Mouse (Mus musculus) heart, embryonic 11.5 days (tissue): ENCODE measurements at regions not wholly inside any gene's neighbourhood (a gene's known extent, or its start where the extent isn't known, plus 50 kb on each side); places are given as distances from the start of the nearest gene placed in this dataset.

ENCODE experiments used
- ATAC-seq: fragments of 200-750 bp; cut with Nextera tagmentation; replicated peaks from 2 replicates; pipeline ENCODE4 v1.8.0; 2017; ENCODE audit warnings: moderate library complexity; ENCODE audit not compliant: insufficient number of reproducible peaks, low FRiP score, low TSS enrichment
- H3K27ac ChIP-seq: fragments of 300-500 bp; sonication (generic); 2 replicates; pipeline ENCODE4 v1.5.1; 2014; ENCODE audit warnings: mild to moderate bottlenecking, low read depth, low read length
- H3K27me3 ChIP-seq: fragments of 300-500 bp; sonication (generic); 2 replicates; pipeline ENCODE4 v1.6.1; 2014; ENCODE audit warnings: mild to moderate bottlenecking, low read length, mixed read lengths; ENCODE audit not compliant: control insufficient read depth, insufficient read depth
- H3K36me3 ChIP-seq: fragments of 300-500 bp; sonication (generic); 2 replicates; pipeline ENCODE4 v1.6.1; 2014; ENCODE audit warnings: mild to moderate bottlenecking, low read length, moderate library complexity, mixed read lengths; ENCODE audit not compliant: control insufficient read depth, insufficient read depth
- H3K4me1 ChIP-seq: fragments of 300-500 bp; sonication (generic); 2 replicates; pipeline ENCODE4 v1.6.1; 2014; ENCODE audit warnings: low read length; ENCODE audit not compliant: control insufficient read depth, insufficient read depth
- H3K4me2 ChIP-seq: fragments of 300-500 bp; sonication (generic); 2 replicates; pipeline ENCODE4 v1.6.1; 2014; ENCODE audit warnings: mild to moderate bottlenecking, moderate library complexity
- H3K4me3 ChIP-seq: fragments of 300-500 bp; sonication (generic); 2 replicates; pipeline ENCODE4 v1.5.1; 2014; ENCODE audit warnings: low read depth, low read length
- H3K9ac ChIP-seq: fragments of 300-500 bp; sonication (generic); 2 replicates; pipeline ENCODE4 v1.6.1; 2014; ENCODE audit warnings: mild to moderate bottlenecking, low read depth, low read length, moderate library complexity
- H3K9me3 ChIP-seq: fragments of 300-500 bp; sonication (generic); replicated peaks from 2 replicates; pipeline ENCODE4 v1.6.1; 2016; ENCODE audit warnings: low read length; ENCODE audit not compliant: control insufficient read depth
- WGBS: fragments of 180-500 bp; shearing (Covaris S2); extraction: QIAGEN DNeasy Blood & Tissue Kit; methylation state at CpG from one replicate; pipeline ENCODE4 v1.1.7; 2014; ENCODE audit not compliant: insufficient replicate concordance; 5-methylcytosine and 5-hydroxymethylcytosine counted together

DNA sequence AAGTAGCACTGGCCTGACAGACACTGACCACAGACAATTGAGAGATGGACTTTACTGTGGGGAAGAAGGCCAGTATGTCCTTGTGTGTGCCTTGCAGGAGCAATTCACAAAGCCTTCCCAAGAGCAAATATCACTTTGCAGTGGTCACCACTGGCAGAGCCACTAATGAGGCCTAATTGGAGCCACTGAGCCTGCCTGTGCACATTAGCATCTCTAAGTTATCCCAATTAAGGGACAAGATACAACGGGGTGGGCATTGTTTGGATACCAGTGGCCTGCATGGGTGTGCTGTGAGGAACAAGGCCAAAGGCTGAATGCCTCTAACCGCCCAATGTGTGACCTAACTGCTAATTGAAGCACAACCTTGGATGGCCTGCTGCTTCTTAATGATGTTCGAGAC lies 433.4 kb upstream of the Ptbp2 start:
- Histone ChIP-seq H3K9me3 (0 out of 2 replicates have a peak, but pooled peaks cover 2% of the 10 kb centered on the region), H3K4me3 (no peak overlapping the region), H3K27me3 (no peaks in the 10 kb centered on the region), H3K4me2 (no peak overlapping the region), H3K9ac (no peak overlapping the region), H3K36me3 (no peaks in the 10 kb centered on the region), H3K4me1 (no peaks in the 10 kb centered on the region), H3K27ac (no peak overlapping the region)
- 79% methylated on average over 3 of the region's 3 CpGs for WGBS
- no peak for ATAC-seq

- H3K27ac ChIP-seq, result no peak overlapping the region
- H3K4me2 ChIP-seq, result no peak overlapping the region
- no peak for ATAC-seq
- no peaks in the 10 kb centered on the region for H3K4me1 ChIP-seq
- H3K4me3 ChIP-seq, result no peak overlapping the region
- no peaks in the 10 kb centered on the region for H3K36me3 ChIP-seq
- 0 out of 2 replicates have a peak, but pooled peaks cover 2% of the 10 kb centered on the region for H3K9me3 ChIP-seq
- H3K27me3 ChIP-seq, result no peaks in the 10 kb centered on the region
- H3K9ac ChIP-seq, result no peak overlapping the region
- WGBS, result 81% methylated on average over 12 of the region's 12 CpGs
Observed at GRCm38 (mm10) chr3:120214616-120215250, 430.5 kb upstream of the Ptbp2 start.

- ATAC-seq, result no peak
- H3K27me3 ChIP-seq, result no peaks in the 10 kb centered on the region
- H3K4me2 ChIP-seq, result no peak overlapping the region
- H3K36me3 ChIP-seq, result no peaks in the 10 kb centered on the region
- H3K9me3 ChIP-seq, result no peaks in the 10 kb centered on the region
- no peaks in the 10 kb centered on the region for H3K4me1 ChIP-seq
- no peak overlapping the region for H3K9ac ChIP-seq
- WGBS, result 88% methylated on average over 2 of the region's 2 CpGs
- H3K4me3 ChIP-seq, result no peak overlapping the region
- no peak overlapping the region for H3K27ac ChIP-seq
Observed at GRCm38 (mm10) chr3:120199403-120199802, 415.1 kb upstream of the Ptbp2 start.

- Histone ChIP-seq H3K9me3 (no peaks in the 10 kb centered on the region), H3K36me3 (no peaks in the 10 kb centered on the region), H3K27ac (no peak overlapping the region), H3K9ac (no peak overlapping the region), H3K27me3 (no peaks in the 10 kb centered on the region), H3K4me1 (no peaks in the 10 kb centered on the region), H3K4me3 (no peak overlapping the region), H3K4me2 (no peak overlapping the region)
- WGBS, result 65% methylated on average over 3 of the region's 3 CpGs
- ATAC-seq, result no peak
Observed at GRCm38 (mm10) chr3:120194501-120194900, 410.2 kb upstream of the Ptbp2 start.

DNA sequence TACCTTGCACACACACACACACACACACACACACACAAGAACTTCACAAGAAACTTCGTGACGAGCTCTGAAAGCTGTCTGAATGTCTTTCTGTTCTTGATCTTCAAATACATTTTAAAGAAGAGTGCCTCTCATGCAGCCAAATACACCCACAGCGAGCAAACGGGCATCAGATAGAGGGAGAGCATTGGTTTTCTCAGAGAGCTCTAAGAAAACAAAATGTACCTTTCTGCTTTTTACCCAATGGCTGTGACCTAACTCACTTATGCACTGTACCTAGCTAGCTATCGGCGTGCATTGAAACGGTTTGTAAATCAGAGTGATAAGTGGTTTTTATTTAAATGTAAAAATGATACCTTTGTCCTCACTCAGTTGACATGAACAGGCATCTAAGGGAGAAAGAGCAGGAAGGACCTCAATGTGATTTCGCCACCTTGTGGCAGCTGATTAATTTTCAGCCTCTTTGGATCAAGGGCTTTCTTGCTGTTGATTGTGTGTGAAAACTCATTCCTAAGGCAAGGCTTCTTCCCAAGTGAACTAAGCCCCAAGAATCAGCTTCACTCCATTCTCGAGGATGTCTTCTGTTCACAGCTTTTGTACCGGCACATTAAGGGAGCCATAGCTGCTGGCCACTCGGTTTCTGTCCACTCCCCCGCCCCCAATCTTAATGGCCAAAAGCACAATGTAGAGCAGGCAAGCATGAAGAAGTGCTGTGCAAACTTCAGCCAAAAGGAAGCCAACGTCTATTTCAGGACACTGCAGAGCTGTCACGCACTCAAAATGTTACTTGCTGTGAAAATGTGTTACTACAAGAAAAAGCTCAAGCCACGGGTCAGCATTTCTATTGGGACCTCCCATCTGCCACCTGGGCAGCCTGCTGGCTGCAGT lies 408.4 kb upstream of the Ptbp2 start:
- ATAC-seq, result no peak
- H3K4me3 ChIP-seq, result no peak overlapping the region
- H3K9ac ChIP-seq, result no peak overlapping the region
- no peaks in the 10 kb centered on the region for H3K9me3 ChIP-seq
- WGBS, result 38% methylated on average over 15 of the region's 15 CpGs
- no peaks in the 10 kb centered on the region for H3K36me3 ChIP-seq
- no peaks in the 10 kb centered on the region for H3K27me3 ChIP-seq
- H3K27ac ChIP-seq, result no peak overlapping the region
- no peaks in the 10 kb centered on the region for H3K4me1 ChIP-seq
- H3K4me2 ChIP-seq, result peak overlapping the region; percentile 14; the same call in 1 of the 2 replicates

DNA sequence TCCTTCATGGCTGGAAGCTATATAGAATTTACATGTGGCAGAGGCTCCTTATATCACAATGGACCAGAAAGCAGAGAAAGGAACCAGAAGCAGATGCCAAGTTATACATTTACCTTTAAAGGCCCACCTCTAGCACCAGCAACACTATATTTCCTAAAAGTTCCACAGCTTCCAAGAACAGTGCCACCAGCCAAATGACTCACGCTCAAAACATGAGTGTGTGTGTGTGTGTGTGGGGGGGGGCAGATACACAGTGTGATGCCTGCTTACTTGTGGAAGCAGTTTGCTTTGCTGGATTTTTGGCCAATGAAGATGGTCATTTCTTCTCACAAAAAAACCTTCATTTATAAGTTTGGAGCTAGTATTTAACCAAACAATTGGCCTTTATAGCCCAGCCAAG lies 405.3 kb upstream of the Ptbp2 start:
- no peak overlapping the region for H3K4me3 ChIP-seq
- no peaks in the 10 kb centered on the region for H3K36me3 ChIP-seq
- no peak overlapping the region for H3K4me2 ChIP-seq
- H3K9me3 ChIP-seq, result no peaks in the 10 kb centered on the region
- ATAC-seq, result no peak
- H3K9ac ChIP-seq, result no peak overlapping the region
- H3K27me3 ChIP-seq, result no peaks in the 10 kb centered on the region
- 86% methylated on average over 1 of the region's 1 CpGs for WGBS
- no peak overlapping the region for H3K27ac ChIP-seq
- H3K4me1 ChIP-seq, result no peaks in the 10 kb centered on the region

DNA sequence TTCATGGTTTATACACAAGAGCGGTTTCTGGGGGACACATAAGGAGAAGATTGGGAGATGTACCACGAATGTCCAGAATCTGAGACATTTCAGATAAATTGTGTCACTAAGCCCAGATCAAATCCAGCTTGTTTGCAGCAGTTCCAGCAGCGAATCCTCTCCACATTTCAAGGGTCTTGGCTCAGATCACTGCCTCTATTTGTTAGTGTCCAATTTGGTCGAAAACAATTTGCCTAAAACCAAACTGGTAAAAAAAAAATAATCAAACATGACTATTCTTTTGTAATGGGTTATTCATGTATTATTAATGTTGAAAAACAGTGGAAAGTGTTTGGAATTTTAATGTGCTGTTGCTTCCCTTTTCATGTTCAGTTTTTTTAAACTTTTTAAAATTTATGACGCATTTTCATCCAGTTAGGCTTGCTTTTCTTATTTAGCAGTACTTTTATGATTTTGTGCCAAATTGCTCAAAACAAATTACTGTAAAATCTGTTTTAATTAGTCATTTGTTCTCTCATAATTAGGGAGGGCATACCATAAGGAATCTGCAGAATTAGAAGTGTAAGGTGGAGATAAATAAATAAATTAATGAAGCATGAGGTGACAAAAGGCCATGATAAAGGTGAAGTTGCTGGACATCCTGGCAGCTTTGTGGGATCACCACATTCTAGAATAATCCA lies 396.8 kb upstream of the Ptbp2 start:
- Histone ChIP-seq H3K27ac (no peak overlapping the region), H3K4me2 (no peak overlapping the region), H3K4me1 (no peaks in the 10 kb centered on the region), H3K4me3 (no peak overlapping the region), H3K9me3 (no peaks in the 10 kb centered on the region), H3K36me3 (no peaks in the 10 kb centered on the region), H3K9ac (no peak overlapping the region), H3K27me3 (no peaks in the 10 kb centered on the region)
- no peak for ATAC-seq
- 79% methylated on average over 5 of the region's 5 CpGs for WGBS

GRCm38 (mm10) chr3:120175632-120176031 lies 391.4 kb upstream of the Ptbp2 start:
- ATAC-seq, result no peak
- H3K4me3 ChIP-seq, result no peak overlapping the region
- 48% methylated on average over 2 of the region's 2 CpGs for WGBS
- H3K9ac ChIP-seq, result no peak overlapping the region
- H3K27ac ChIP-seq, result no peak overlapping the region
- H3K9me3 ChIP-seq, result no peaks in the 10 kb centered on the region
- no peaks in the 10 kb centered on the region for H3K4me1 ChIP-seq
- H3K27me3 ChIP-seq, result no peaks in the 10 kb centered on the region
- H3K4me2 ChIP-seq, result no peak overlapping the region
- no peaks in the 10 kb centered on the region for H3K36me3 ChIP-seq
